Mouse (Mus musculus) thymus, postnatal 10 days (tissue): ENCODE results near the gene Csn2.

Source experiments
- DNase-seq, 2 experiments: peaks; one replicate each; pipeline ENCODE4 v3.0.0; 2021; ENCODE audit warnings: low spot score in 2 of 2

Gene Csn2

DNA sequence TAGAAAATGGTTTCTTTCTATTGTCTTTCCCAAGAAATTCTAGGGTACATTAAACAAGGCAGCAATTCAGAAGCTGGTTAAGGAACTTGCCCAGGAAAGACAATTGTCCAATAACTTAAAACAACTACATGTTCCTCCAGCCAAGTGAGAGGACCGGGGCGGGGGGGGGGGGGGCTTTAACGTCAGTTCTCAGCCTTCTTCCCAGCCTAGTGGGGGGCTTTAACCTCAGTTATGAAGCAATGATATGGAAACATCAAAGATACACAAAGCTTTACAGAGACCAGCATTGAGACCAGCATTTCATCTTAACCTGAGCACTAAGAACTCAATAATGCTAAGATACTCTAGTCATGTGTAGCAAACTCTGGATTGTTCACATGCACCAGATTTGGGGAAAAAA is at the start of gene Csn2:
TSS of gene Csn2 (minus strand) at position 101 of the 400 bp plus-strand sequence.
- no peak for DNase-seq

DNA sequence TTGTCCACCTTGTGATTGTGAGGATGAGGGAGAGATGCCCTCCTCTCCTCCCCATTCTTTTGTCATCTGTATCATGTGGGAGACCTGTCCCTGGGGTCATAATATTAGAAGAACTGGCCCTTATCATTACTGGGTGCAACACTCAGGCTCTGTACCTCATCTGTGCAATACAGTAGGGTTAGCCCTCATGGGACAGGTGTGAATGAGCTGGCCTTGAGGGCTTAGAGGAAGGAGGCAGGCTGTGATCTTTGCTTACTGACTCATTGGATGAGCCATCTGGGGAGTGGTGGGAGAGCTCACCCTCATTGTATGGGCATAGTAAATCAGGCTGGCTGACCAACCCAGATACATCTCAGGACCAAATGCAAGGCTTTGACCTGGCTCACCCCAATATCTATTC is 35.4 kb upstream of the Csn2 start:
- no peak for DNase-seq

DNA sequence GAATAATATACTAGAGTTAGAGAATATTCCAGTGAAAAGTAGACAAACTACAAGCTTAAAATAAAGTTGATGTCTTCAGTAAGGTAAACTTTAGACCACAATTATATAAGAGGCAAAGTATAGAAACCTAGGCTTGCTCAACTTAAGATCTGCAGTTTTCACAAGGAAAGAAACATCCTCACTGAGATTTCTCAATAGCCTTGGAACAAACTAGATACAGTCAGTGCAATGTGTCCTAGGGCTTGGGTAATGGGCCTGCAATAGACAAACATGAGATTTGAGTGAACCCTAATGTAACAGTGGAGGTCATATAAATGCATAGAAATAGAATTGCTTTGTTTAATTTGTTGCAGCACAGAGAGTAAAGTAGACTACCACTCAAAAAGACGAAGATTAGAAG is 6.5 kb upstream of the Csn2 start:
- no peak for DNase-seq

DNA sequence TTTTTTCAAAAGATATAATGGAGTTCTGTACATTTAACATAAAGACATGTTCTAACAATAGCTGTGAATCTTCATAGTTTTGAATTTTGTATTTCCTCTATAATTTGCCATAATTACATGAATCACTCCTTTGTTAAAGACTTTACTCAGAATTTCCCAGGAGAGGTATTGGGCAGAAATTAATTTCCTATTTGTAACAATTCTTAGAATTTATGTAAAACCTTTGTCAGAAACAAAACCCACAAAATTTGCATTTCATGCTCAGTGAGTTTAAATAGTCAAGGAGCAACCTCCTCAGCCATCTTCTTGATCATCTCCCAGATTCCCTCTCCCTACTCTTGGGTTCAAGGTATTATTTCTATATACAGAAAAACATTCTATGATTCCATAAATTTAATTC is 33.5 kb downstream of the Csn2 start, which contains the start of gene Csn1s1:
TSS of gene Csn1s1 (plus strand) at position 301 of the 400 bp plus-strand sequence.
- DNase-seq = no peak

DNA sequence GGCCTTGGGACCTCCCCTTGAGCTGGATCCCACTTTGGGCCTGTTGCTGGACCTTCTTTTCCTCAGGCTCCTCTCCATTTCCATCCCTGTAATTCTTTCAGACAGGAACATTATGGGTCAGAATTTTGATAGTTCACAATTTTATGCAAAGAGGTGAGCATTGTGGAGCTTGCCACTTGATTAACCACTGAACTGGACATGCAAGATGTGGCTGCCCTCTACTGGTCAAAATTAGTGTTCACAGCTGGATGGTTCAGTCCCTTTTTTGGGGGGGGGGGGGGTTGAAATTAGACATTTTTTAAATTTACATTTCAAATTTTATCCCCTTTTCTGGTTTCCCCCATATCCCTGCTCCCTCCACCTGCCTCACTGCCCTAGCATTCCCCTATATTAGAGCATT is 56.6 kb downstream of the Csn2 start:
- DNase-seq = no peak
